Mouse (Mus musculus): ENCODE measurements around the gene Otub2.

- TF ChIP-seq CTCF (IDR thresholded peaks at IDR 0.05; ENCODE audit: borderline replicate concordance, insufficient read depth, low read depth, low read length): no peak
- TF ChIP-seq POLR2A (IDR thresholded peaks at IDR 0.05; ENCODE audit: borderline replicate concordance, insufficient read depth, low read length): no peak
Measured at GRCm38 (mm10) chr12:103407720-103408119, 19.2 kb downstream of the Otub2 start, which contains the start of gene 9330161L09Rik.

Data from cerebellum, adult 2 months (tissue).